Mouse (Mus musculus): ENCODE data around the gene U2af1. TPM values are rescaled to one million over a fixed set of nuclear protein-coding genes. Genes with fewer than 3 reads are reported as not detected.

U2af1 gene
- polyA plus RNA-seq, 1 experiment from 2014 or later, result 385 TPM

DNA sequence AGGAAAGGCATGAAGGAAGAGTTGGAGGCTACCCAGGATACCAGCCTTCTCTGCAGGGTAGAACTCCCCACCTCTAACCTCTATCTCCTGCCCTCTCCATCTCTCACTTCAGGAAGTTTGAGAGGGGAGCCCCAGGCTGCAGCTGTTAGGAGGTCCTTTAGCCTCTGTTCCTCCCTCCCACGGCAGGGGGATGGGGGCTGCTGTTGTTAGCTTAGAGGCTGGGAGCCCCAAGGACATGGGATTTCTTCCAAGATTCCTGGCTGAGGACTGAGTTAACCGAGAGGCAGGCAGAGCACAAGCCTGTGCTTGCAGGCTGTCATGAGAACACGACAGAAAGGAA, 27.5 kb upstream of the U2af1 start:
- WGBS, result 43% methylated on average over 3 of the region's 3 CpGs
- no peak overlapping the region for H3K4me2 ChIP-seq
- H3K27me3 ChIP-seq, result peaks cover 7% of the 10 kb centered on the region; the same call in 1 of the 2 replicates

DNA sequence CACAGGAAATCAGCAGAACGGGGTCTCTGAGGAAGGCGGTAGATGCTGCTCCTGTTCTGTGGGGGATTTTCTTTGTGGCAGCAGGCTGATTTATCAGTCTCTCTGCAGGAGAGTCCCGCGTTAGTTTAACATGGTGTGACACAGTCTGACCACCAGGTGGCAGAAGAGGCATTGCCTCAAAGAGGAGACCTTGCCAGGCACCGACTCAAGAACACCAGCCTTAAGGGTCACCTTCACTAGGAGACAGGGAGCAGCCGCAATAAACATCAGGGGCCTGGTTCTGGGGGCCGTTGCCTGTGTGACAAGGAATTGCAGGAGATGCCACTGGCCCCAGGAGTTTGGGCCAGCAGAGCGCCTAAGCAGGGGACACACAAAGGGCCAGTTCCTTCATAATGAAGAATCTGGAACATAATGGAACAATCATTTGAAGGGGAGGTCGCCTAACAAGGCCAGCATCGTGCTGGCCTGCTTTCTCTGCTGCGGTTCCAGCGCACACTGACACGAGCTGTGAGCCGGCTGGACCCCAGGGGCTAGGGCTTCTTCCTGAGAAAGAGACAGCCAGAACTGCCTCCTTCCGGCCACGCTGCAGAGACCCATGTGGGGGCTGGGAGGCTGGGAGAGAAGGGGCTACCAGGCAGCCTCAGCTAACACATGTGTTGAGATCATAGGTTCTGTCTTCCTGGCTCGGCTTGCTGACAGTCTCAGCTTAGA, 27.0 kb upstream of the U2af1 start:
- WGBS, result 18% methylated on average over 17 of the region's 17 CpGs
- peaks cover 7% of the 10 kb centered on the region; the same call in 1 of the 2 replicates for H3K27me3 ChIP-seq
- H3K4me1 ChIP-seq, result peaks cover 9% of the 10 kb centered on the region
- H3K9ac ChIP-seq, result peak overlapping the region; percentile 26
- 0 out of 2 replicates have a peak overlapping the region, but pooled peaks have one; percentile 13 for H3K4me2 ChIP-seq
- no peaks in the 10 kb centered on the region for H3K9me3 ChIP-seq
- H3K36me3 ChIP-seq (replicated peaks), result no peaks in the 10 kb centered on the region
- H3K4me3 ChIP-seq (replicated peaks), result no peak overlapping the region
- H3K27ac ChIP-seq, result peak overlapping the region; percentile 63
- peak; percentile 87 for ATAC-seq (ENCODE audit: low FRiP score)

More for the DNA sequence above, 27.5 kb upstream of the U2af1 start:
- ATAC-seq (ENCODE audit: low FRiP score), result no peak
- Histone ChIP-seq H3K9me3 (no peaks in the 10 kb centered on the region), H3K36me3 (replicated peaks) (no peaks in the 10 kb centered on the region), H3K27ac (peak overlapping the region; percentile 63; the same call in 1 of the 2 replicates), H3K4me1 (peaks cover 9% of the 10 kb centered on the region), H3K9ac (peak overlapping the region; percentile 26), H3K4me3 (replicated peaks) (no peak overlapping the region)

DNA sequence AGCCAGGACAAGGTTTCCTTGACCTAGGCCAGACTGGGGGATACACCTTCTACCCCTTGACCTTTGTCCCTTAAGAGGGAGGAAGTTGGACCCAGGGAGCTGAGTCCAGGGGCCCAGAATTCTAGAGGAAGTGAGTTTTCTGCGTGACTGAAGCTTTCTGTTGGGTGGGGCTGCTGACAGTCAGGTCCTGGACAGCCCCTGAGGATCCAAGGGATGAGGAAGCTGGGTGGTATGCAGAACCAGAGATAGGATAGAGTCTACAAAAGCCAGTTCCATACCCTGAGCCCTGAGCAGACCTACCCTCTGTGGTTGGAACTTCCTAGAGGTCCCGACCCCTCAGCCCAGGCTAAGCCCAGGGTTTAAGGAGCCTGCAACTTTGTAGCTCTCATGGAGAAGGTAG, 21.8 kb upstream of the U2af1 start:
- 79% methylated on average over 2 of the region's 2 CpGs for WGBS
- H3K27ac ChIP-seq, result no peak overlapping the region
- H3K4me1 ChIP-seq, result no peaks in the 10 kb centered on the region
- H3K4me3 ChIP-seq (replicated peaks), result no peak overlapping the region
- peaks cover 12% of the 10 kb centered on the region; the same call in 1 of the 2 replicates for H3K27me3 ChIP-seq
- ATAC-seq (ENCODE audit: low FRiP score), result no peak
- H3K9me3 ChIP-seq, result no peaks in the 10 kb centered on the region
- H3K9ac ChIP-seq, result no peak overlapping the region
- H3K4me2 ChIP-seq, result no peak overlapping the region
- H3K36me3 ChIP-seq (replicated peaks), result no peaks in the 10 kb centered on the region

DNA sequence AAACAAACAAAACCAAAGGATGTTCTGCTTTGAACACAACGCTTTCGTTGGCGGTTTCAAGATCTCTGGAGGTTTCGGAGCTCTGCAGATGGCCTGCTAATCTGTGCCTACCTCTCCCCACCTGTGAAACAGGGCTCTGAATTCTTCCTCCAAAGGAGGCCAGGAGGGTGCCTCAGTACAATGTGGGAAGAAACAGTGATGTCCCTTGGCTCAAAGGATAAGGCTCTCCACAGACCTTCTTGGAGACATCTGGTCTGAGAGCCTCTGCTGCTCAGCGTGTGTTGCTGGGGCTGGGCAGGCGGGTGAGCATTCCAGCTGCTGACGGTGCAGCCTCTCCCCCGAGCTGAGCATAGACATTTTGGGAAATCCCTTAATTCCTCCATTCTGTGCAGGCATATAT, 18.8 kb upstream of the U2af1 start, which contains the start of gene Cryaa:
Cryaa (plus strand) TSS at position 301 of the 400 bp plus-strand sequence.
- no peak within 1 kb of the TSS for H3K4me2 ChIP-seq
- H3K27ac ChIP-seq, result no peak within 1 kb of the TSS
- H3K4me3 ChIP-seq (replicated peaks), result no peak within 1 kb of the TSS
- no peaks in the 10 kb centered on the region for H3K9me3 ChIP-seq
- ATAC-seq (ENCODE audit: low FRiP score), result no peak
- 0 out of 2 replicates have a peak, but pooled peaks cover 6% of the 10 kb centered on the region for H3K27me3 ChIP-seq
- 78% methylated on average over 8 of the region's 8 CpGs for WGBS
- H3K9ac ChIP-seq, result no peak within 1 kb of the TSS
- no peaks in the 10 kb centered on the region for H3K4me1 ChIP-seq
- no peaks in the 10 kb centered on the region for H3K36me3 ChIP-seq (replicated peaks)

DNA sequence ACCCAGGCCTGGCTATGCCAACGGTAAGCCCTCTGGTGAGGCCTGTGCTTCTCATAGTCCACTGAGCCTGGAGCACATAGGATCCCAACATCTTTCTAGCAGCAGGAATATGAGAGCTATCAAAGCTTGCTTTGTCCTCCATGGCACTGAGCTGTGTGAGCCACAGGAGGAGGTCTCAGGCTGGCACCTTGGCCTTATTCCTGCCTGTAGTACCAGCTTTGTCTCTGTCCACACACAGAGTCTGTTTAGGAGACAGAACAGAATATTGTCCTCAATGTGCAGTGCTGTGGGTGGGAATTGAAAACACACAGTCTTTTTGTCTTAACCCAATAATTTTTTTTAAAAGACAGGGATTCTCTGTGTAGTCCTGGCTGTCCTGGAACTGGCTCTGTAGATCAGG, 15.7 kb upstream of the U2af1 start:
- no peak overlapping the region for H3K4me2 ChIP-seq
- H3K9me3 ChIP-seq, result no peaks in the 10 kb centered on the region
- H3K27me3 ChIP-seq, result 0 out of 2 replicates have a peak, but pooled peaks cover 6% of the 10 kb centered on the region
- ATAC-seq (ENCODE audit: low FRiP score), result no peak
- no peak overlapping the region for H3K27ac ChIP-seq
- H3K4me1 ChIP-seq, result peaks cover 4% of the 10 kb centered on the region
- H3K9ac ChIP-seq, result no peak overlapping the region
- WGBS, result 83% methylated on average over 1 of the region's 1 CpGs
- H3K36me3 ChIP-seq (replicated peaks), result no peaks in the 10 kb centered on the region
- no peak overlapping the region for H3K4me3 ChIP-seq (replicated peaks)

DNA sequence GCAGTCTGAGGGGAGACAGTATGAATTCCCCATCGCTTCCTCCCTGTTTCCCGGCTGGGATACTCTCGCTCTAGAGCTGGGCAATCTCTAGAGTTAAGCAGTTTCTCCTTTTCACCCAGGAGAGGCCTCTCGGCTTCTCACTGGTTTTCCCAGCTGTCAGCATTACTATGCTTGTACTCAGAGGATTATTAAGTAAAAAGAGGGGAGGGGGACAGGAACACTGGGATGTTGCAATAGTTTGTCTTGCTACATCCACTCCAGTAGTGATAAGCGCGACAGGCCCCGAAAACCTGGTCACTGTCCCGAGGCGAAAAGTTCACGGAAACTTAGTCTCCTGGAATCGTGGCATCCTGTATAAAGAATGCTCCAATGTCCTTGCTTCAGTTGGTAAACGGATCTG, 13.6 kb upstream of the U2af1 start:
- WGBS, result 85% methylated on average over 12 of the region's 12 CpGs
- Histone ChIP-seq H3K4me2 (no peak overlapping the region), H3K9me3 (no peaks in the 10 kb centered on the region), H3K9ac (no peak overlapping the region), H3K4me3 (replicated peaks) (no peak overlapping the region), H3K36me3 (replicated peaks) (no peaks in the 10 kb centered on the region), H3K4me1 (peaks cover 4% of the 10 kb centered on the region), H3K27me3 (no peaks in the 10 kb centered on the region), H3K27ac (no peak overlapping the region)
- ATAC-seq (ENCODE audit: low FRiP score), result no peak

DNA sequence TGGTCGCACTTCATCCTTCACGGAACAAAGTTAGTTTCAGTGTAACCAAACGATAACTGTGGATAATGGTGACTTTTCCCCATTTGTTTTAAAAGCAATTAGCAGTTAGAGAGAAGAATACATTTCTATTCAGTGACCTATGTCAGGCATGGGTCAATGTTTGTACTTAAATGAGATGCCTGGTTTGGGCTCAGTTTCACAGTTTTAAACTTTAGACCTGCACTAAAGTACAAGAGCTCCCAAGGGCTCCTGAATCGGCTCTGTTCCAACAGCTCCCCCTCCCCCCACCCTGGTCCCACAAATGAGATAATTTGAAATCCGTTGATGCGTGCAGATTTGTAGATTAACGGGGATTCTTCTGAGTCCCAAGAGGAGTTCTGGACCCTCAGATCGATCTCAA, 13.0 kb upstream of the U2af1 start:
- no peak overlapping the region for H3K27ac ChIP-seq
- ATAC-seq (ENCODE audit: low FRiP score), result no peak
- H3K4me1 ChIP-seq, result peaks cover 4% of the 10 kb centered on the region

DNA sequence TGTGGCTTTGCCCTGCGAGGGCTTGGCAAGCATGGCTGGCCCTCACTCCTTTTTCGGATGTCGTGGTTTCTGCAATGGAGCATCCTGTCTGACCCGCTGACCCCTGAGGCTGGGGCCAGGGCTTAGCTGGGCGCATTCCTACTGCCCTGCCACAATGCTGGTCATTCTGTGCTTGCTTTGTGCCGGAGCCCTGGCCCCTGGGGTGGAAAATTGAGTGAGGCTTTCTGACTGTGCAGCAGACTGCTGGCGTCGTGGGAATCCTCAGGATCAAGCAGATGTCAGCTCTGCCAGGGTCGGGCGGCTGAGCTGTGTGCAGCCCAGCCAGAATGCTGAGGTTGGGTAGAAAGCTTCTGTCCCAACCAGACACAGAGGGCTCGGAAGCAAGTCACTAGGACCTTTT, 11.5 kb upstream of the U2af1 start:
- no peak overlapping the region for H3K4me3 ChIP-seq (replicated peaks)
- H3K4me2 ChIP-seq, result no peak overlapping the region
- no peak for ATAC-seq (ENCODE audit: low FRiP score)
- no peak overlapping the region for H3K27ac ChIP-seq
- H3K27me3 ChIP-seq, result no peaks in the 10 kb centered on the region
- H3K9ac ChIP-seq, result no peak overlapping the region
- peaks cover 4% of the 10 kb centered on the region for H3K4me1 ChIP-seq
- 11% methylated on average over 11 of the region's 11 CpGs for WGBS
- no peaks in the 10 kb centered on the region for H3K9me3 ChIP-seq
- H3K36me3 ChIP-seq (replicated peaks), result no peaks in the 10 kb centered on the region

More for the DNA sequence above, 13.0 kb upstream of the U2af1 start:
- no peaks in the 10 kb centered on the region for H3K9me3 ChIP-seq
- H3K4me2 ChIP-seq, result no peak overlapping the region
- 66% methylated on average over 8 of the region's 8 CpGs for WGBS
- no peaks in the 10 kb centered on the region for H3K36me3 ChIP-seq (replicated peaks)
- H3K4me3 ChIP-seq (replicated peaks), result no peak overlapping the region
- no peak overlapping the region for H3K9ac ChIP-seq
- no peaks in the 10 kb centered on the region for H3K27me3 ChIP-seq

DNA sequence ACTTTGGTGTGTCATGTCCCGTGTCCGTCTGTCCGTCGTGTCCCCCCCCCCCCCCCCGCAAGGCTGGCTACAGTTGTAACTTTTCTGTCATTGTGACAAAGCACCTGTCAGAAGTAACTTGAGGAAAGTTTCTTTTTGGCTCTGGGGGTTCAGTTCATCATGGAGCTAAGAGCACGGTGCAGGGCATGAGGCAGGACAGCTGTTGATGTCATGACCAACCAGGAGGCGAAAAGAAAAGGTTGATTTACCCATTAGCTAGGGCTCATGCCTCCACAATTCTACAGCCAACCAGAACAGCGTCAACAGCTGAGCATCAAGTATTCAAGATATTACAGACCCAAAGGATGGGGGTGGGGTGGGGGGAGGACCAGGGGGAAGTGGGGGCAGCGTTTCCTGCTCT, 9.6 kb upstream of the U2af1 start:
- no peaks in the 10 kb centered on the region for H3K9me3 ChIP-seq
- 89% methylated on average over 6 of the region's 9 CpGs for WGBS
- no peak overlapping the region for H3K27ac ChIP-seq
- H3K9ac ChIP-seq, result no peak overlapping the region
- H3K27me3 ChIP-seq, result no peaks in the 10 kb centered on the region
- H3K4me3 ChIP-seq (replicated peaks), result no peak overlapping the region
- H3K4me2 ChIP-seq, result no peak overlapping the region
- no peaks in the 10 kb centered on the region for H3K36me3 ChIP-seq (replicated peaks)
- peaks cover 4% of the 10 kb centered on the region for H3K4me1 ChIP-seq
- no peak for ATAC-seq (ENCODE audit: low FRiP score)

DNA sequence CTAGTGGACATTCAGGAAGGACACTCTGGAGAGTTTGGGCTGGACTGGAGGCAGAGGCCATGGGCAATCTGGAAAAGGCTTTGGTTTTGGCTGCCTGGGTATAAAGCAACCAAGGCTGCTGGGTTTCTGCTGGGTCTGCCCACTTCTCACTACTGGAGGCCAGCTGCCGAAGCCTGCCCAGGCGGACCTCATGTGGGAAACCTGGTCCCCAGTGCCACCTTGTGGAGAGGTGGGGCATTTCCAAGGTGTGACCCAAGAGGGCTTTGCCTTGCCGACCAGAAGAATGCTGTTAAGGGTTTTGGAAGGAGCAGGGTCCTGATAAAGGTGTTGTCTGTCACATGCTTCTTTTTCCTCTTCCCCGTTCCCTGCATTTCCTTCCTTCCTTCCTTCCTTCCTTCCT, 6.1 kb upstream of the U2af1 start:
- Histone ChIP-seq H3K9ac (no peak overlapping the region), H3K9me3 (no peaks in the 10 kb centered on the region), H3K4me3 (replicated peaks) (no peak overlapping the region), H3K4me2 (no peak overlapping the region), H3K36me3 (replicated peaks) (no peaks in the 10 kb centered on the region), H3K27ac (no peak overlapping the region), H3K27me3 (no peaks in the 10 kb centered on the region), H3K4me1 (no peaks in the 10 kb centered on the region)
- ATAC-seq (ENCODE audit: low FRiP score), result peak; percentile 39; the same call in 1 of the 2 replicates
- 14% methylated on average over 4 of the region's 4 CpGs for WGBS

DNA sequence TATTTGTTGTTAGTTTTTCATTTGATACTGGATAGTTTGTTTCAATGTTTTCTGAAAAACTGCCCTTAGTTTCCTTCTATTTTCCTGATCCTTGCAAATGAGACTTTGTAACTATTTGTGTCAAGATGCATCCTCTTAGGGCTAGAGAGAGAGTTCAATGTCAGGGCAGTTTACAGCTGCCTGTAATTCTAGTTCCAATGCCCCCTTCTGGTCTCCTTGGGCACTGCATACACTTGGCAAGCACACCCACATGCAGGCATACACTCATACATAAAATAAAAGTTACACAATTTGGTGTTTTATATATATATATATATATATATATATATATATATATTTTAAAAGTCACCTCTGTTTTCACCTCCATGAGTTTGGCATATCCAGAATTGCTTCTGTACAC, 4.2 kb upstream of the U2af1 start:
- Histone ChIP-seq H3K4me1 (peaks cover 6% of the 10 kb centered on the region), H3K4me3 (replicated peaks) (no peak overlapping the region), H3K27me3 (no peaks in the 10 kb centered on the region), H3K4me2 (no peak overlapping the region), H3K9me3 (no peaks in the 10 kb centered on the region), H3K27ac (no peak overlapping the region), H3K36me3 (replicated peaks) (no peaks in the 10 kb centered on the region), H3K9ac (no peak overlapping the region)
- ATAC-seq (ENCODE audit: low FRiP score), result no peak

DNA sequence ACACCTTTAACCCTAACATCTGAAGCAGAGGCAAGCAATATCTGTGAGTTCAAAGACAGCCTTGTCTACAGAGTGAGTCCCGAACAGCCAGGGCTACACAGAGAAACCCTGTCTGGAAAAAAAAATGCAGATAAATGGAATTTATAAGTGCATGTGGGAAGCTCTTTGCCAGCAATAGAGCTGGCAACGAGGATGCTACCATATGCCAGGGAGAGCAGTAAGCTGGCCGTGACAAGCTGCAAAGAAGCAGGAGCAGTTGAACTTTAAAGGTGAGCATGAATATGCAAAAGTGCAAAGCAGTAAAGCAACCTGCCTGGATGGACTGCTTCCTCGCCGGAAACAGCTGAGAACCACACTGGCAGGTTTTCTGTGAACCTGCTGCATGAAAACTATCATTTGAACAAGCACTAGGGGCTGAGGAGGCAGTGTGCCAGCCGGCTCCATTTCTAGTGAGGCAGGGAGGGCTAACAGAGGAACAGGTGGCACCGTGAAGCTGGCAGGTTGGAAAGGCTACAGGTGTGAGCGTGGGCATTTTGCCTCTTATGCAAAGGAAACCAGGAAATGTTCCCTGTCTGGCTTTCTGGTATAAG, 2.1 kb upstream of the U2af1 start:
- ATAC-seq (ENCODE audit: low FRiP score), result no peak

DNA sequence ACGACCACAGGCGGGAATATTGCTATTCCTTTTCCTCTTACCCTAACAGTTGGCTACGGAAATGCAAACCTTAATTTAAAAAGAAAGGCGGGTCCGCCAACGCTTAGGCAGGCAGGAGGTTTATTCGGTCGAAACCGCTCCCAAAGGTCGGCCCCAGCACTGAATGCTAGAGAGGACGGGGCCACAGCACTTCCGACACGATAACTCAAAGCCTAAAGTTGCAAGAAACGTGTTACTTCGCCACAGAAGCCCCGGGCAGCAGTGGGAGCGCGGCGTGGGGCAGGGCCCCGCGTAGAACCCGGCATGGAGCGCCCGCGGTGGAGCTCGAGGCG, 590 bp downstream of the U2af1 start:
- Histone ChIP-seq H3K27ac (peak overlapping the region; percentile 79), H3K9me3 (no peaks in the 10 kb centered on the region), H3K36me3 (replicated peaks) (peaks cover 26% of the 10 kb centered on the region), H3K4me3 (replicated peaks) (peak overlapping the region; percentile 98), H3K4me1 (peaks cover 22% of the 10 kb centered on the region), H3K27me3 (no peaks in the 10 kb centered on the region), H3K9ac (peak overlapping the region; percentile 95), H3K4me2 (peak overlapping the region; percentile 79)
- WGBS, result 0% methylated on average over 26 of the region's 27 CpGs
- ATAC-seq (ENCODE audit: low FRiP score), result no peak

More for the DNA sequence above, 2.1 kb upstream of the U2af1 start:
- peaks cover 17% of the 10 kb centered on the region for H3K4me1 ChIP-seq
- no peak overlapping the region for H3K9ac ChIP-seq
- H3K27ac ChIP-seq, result no peak overlapping the region
- 80% methylated on average over 8 of the region's 8 CpGs for WGBS
- H3K4me3 ChIP-seq (replicated peaks), result no peak overlapping the region
- no peaks in the 10 kb centered on the region for H3K27me3 ChIP-seq
- H3K4me2 ChIP-seq, result no peak overlapping the region
- peaks cover 5% of the 10 kb centered on the region for H3K36me3 ChIP-seq (replicated peaks)
- no peaks in the 10 kb centered on the region for H3K9me3 ChIP-seq

All from forebrain, embryonic 12.5 days (tissue).